Mouse (Mus musculus): Measurements from ENCODE around the gene Apold1.

Gene Apold1

GRCm38 (mm10) chr6:134972096-134972495 lies 9.4 kb upstream of the Apold1 start:
- no peak for DNase-seq (ENCODE audit: low spot score)

GRCm38 (mm10) chr6:134976628-134977027 lies 4.9 kb upstream of the Apold1 start:
- peak; percentile 42 for DNase-seq (ENCODE audit: low spot score)

GRCm38 (mm10) chr6:134983529-134984370 lies 2.2 kb downstream of the Apold1 start:
- peak; percentile 92 for DNase-seq (ENCODE audit: low spot score)

GRCm38 (mm10) chr6:134984748-134985147 lies 3.2 kb downstream of the Apold1 start:
- DNase-seq (ENCODE audit: low spot score): peak; percentile 24

GRCm38 (mm10) chr6:134988377-134988776 lies 6.9 kb downstream of the Apold1 start:
- no peak for DNase-seq (ENCODE audit: low spot score)

GRCm38 (mm10) chr6:134990674-134991073 lies 9.2 kb downstream of the Apold1 start:
- no peak for DNase-seq (ENCODE audit: low spot score)

- no peak for DNase-seq (ENCODE audit: low spot score)
These were observed 12.6 kb downstream of the Apold1 start for GRCm38 (mm10) chr6:134994031-134994651.

GRCm38 (mm10) chr6:134994985-134995384 lies 13.5 kb downstream of the Apold1 start:
- DNase-seq (ENCODE audit: low spot score): no peak

GRCm38 (mm10) chr6:134996918-134997317 lies 15.4 kb downstream of the Apold1 start:
- no peak for DNase-seq (ENCODE audit: low spot score)

- no peak for DNase-seq (ENCODE audit: low spot score)
These were observed 16.6 kb downstream of the Apold1 start for GRCm38 (mm10) chr6:134998076-134998475.

- no peak for DNase-seq (ENCODE audit: low spot score)
These were observed 17.3 kb downstream of the Apold1 start for GRCm38 (mm10) chr6:134998781-134999180.

GRCm38 (mm10) chr6:135000272-135000671 lies 18.8 kb downstream of the Apold1 start:
- no peak for DNase-seq (ENCODE audit: low spot score)

GRCm38 (mm10) chr6:135001991-135002390 lies 20.5 kb downstream of the Apold1 start:
- DNase-seq (ENCODE audit: low spot score): no peak

- DNase-seq (ENCODE audit: low spot score): no peak
These were observed 24.9 kb downstream of the Apold1 start for GRCm38 (mm10) chr6:135006372-135006771.

GRCm38 (mm10) chr6:135011048-135011733 lies 29.7 kb downstream of the Apold1 start, which contains the start of gene Ddx47:
TSS of gene Ddx47 (plus strand) at chr6:135011612.
- peak; percentile 96 for DNase-seq (ENCODE audit: low spot score)

- DNase-seq (ENCODE audit: low spot score): no peak
These were observed 30.2 kb downstream of the Apold1 start for GRCm38 (mm10) chr6:135011734-135012116.

GRCm38 (mm10) chr6:135017211-135017610 lies 35.7 kb downstream of the Apold1 start:
- peak; percentile 77 for DNase-seq (ENCODE audit: low spot score)

GRCm38 (mm10) chr6:135019564-135019963 lies 38.0 kb downstream of the Apold1 start:
- DNase-seq (ENCODE audit: low spot score): peak; percentile 56

- no peak for DNase-seq (ENCODE audit: low spot score)
These were observed 40.1 kb downstream of the Apold1 start for GRCm38 (mm10) chr6:135021633-135022032.

GRCm38 (mm10) chr6:135023379-135023778 lies 41.9 kb downstream of the Apold1 start:
- DNase-seq (ENCODE audit: low spot score): peak; percentile 29

GRCm38 (mm10) chr6:135024781-135025420 lies 43.4 kb downstream of the Apold1 start:
- DNase-seq (ENCODE audit: low spot score): peak; percentile 78

- peak; percentile 74 for DNase-seq (ENCODE audit: low spot score)
These were observed 44.7 kb downstream of the Apold1 start for GRCm38 (mm10) chr6:135026232-135026631.
